ENCODE assay signal across 17 mouse cellular contexts in the genomic region with DNA sequence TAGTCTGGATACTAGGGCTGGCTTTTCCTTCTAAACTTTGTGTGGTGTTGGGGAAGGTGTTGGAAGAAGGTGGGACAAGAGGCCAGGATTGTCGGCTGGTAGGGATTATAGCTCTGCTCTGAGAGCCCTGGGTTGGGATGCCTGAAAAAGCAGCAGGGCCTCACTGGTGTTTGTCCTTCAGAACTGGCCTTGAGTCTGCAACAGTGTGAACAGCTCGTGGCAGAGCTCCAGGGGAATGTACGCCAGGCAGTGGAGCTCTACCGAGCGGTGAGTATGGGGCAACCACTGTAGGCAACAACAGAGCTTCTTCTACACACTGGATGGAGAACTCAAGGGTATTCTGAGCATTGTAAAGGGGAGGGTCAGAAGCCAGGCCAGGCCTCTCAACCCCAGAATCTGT. TPM values are rescaled to one million over a fixed set of nuclear protein-coding genes. Genes with fewer than 3 reads are reported as not detected.
DNase-seq lines count a peak whose midpoint lies in the region; ATAC-seq lines count a peak whose summit lies in the region.
"Had no signal": no experiment of that assay in that cellular context is flagged by ENCODE, and none has a peak within 500 bp of the region (broad histone marks: within the 10 kb centered on the region; RNA-seq: fewer than 3 reads in every experiment).

No protein-coding gene starts in this region.

- no peaks in the 10 kb centered on the region for H3K27me3 ChIP-seq in heart, embryonic 12.5 days (replicated peaks)
- H3K27me3 ChIP-seq: forebrain, embryonic 13.5 days; hindbrain, embryonic 12.5 days; liver, embryonic 12.5 days; lung, embryonic 15.5 days had no signal

- no peak overlapping the region for H3K9ac ChIP-seq in heart, embryonic 12.5 days
- H3K9ac ChIP-seq: forebrain, embryonic 13.5 days; hindbrain, embryonic 12.5 days; liver, embryonic 12.5 days; lung, embryonic 15.5 days had no signal

- peak overlapping the region; percentile 40 for H3K27ac ChIP-seq in heart, embryonic 12.5 days (ENCODE audit: poor library complexity, severe bottlenecking)
- H3K27ac ChIP-seq: forebrain, embryonic 13.5 days; hindbrain, embryonic 12.5 days; limb, embryonic 10.5 days; liver, embryonic 12.5 days; lung, embryonic 15.5 days; stomach, postnatal 0 days had no signal

- no peak overlapping the region for H3K4me3 ChIP-seq in heart, embryonic 12.5 days
- H3K4me3 ChIP-seq: forebrain, embryonic 13.5 days; hindbrain, embryonic 12.5 days; limb, embryonic 10.5 days; liver, embryonic 12.5 days; lung, embryonic 15.5 days; myocyte had no signal

- DNase-seq in kidney, adult 11 months = peak; percentile 22
- DNase-seq in kidney, postnatal 14 days = no peak
- peak; percentile 88 for DNase-seq in adrenal gland, postnatal 10 days
- DNase-seq in heart, postnatal 4 days = peak; percentile 73
- DNase-seq in urinary bladder, adult 2 months (ENCODE audit: low spot score) = no peak
- DNase-seq in layer of hippocampus, postnatal 10 days (ENCODE audit: low spot score in 2 of 2) = no peak
- no peak for DNase-seq in cerebellum, adult 9-11 months
- DNase-seq: cerebellum, adult 2 months; kidney, postnatal 36 days had no signal

- 59% methylated on average over 5 of the region's 5 CpGs for WGBS in heart, embryonic 12.5 days

- peaks cover 20% of the 10 kb centered on the region for H3K4me1 ChIP-seq in heart, embryonic 12.5 days (replicated peaks)

- no peak for ATAC-seq in heart, embryonic 12.5 days (ENCODE audit: insufficient number of reproducible peaks, low FRiP score)
- ATAC-seq: forebrain, embryonic 13.5 days; liver, embryonic 12.5 days had no signal

- H3K4me2 ChIP-seq in heart, embryonic 12.5 days = no peak overlapping the region
- H3K4me2 ChIP-seq: forebrain, embryonic 13.5 days; hindbrain, embryonic 12.5 days; liver, embryonic 12.5 days; lung, embryonic 15.5 days had no signal

- no peaks in the 10 kb centered on the region for H3K9me3 ChIP-seq in heart, embryonic 12.5 days (replicated peaks)
- H3K9me3 ChIP-seq: forebrain, embryonic 13.5 days; hindbrain, embryonic 12.5 days; limb, embryonic 10.5 days; liver, embryonic 12.5 days; lung, embryonic 15.5 days had no signal

- H3K36me3 ChIP-seq in heart, embryonic 12.5 days = peaks cover 64% of the 10 kb centered on the region

RNA-seq across cellular contexts. Expression of gene Jmjd7, which starts 2.9 kb away (rescaled TPM):
- 10 to 100 TPM in 1 of 2 experiments, 1 to 10 TPM in 1; 9.3 to 11.9 TPM for total RNA-seq in adrenal gland, postnatal 10 days (2021)
- 13.1 and 13.3 TPM in 2 replicates for polyA plus RNA-seq in heart, embryonic 12.5 days (2016; fragmentation: Nextera tagmentation; extraction: Ambion mirVana)
- total RNA-seq in heart, postnatal 4 days (2021) = 10 to 100 TPM; 12.2 to 13.6 TPM
- polyA plus RNA-seq in urinary bladder, adult 2 months (2012; rRNA removed) = 5.5 and 6.2 TPM in 2 replicates
- total RNA-seq in layer of hippocampus, postnatal 10 days (2021) = 1 to 10 TPM; 6.7 to 9.5 TPM

RNA-seq across cellular contexts. Expression of gene Gm28042, which starts 3.0 kb away (rescaled TPM):
- 1 to 10 TPM in 1 of 2 experiments, under 1 TPM in 1; 0.69 to 4.7 TPM for total RNA-seq in adrenal gland, postnatal 10 days (2021)
- polyA plus RNA-seq in heart, embryonic 12.5 days (2016; fragmentation: Nextera tagmentation; extraction: Ambion mirVana) = 2.3 and 3.2 TPM in 2 replicates
- 1 to 10 TPM in 1 of 2 experiments, under 1 TPM in 1; 0.43 to 1.6 TPM for total RNA-seq in heart, postnatal 4 days (2021)
- polyA plus RNA-seq in urinary bladder, adult 2 months (2012; rRNA removed) = 3.6 and 3.9 TPM in 2 replicates
- total RNA-seq in layer of hippocampus, postnatal 10 days (2021) = 1 to 10 TPM; 2.2 to 3.1 TPM

RNA-seq across cellular contexts. Expression of gene Pla2g4b, which starts 8.9 kb away (rescaled TPM):
- 1 to 10 TPM; 1.1 to 4.0 TPM for total RNA-seq in adrenal gland, postnatal 10 days (2021)
- 2.3 and 2.5 TPM in 2 replicates for polyA plus RNA-seq in heart, embryonic 12.5 days (2016; fragmentation: Nextera tagmentation; extraction: Ambion mirVana)
- 1 to 10 TPM; 1.9 to 4.0 TPM for total RNA-seq in heart, postnatal 4 days (2021)
- polyA plus RNA-seq in urinary bladder, adult 2 months (2012; rRNA removed) = 4.5 and 4.6 TPM in 2 replicates
- 1 to 10 TPM; 4.4 to 5.1 TPM for total RNA-seq in layer of hippocampus, postnatal 10 days (2021)

RNA-seq across cellular contexts. Expression of gene Mapkbp1, which starts 51.8 kb away (rescaled TPM):
- 10 to 100 TPM; 12.0 to 15.3 TPM for total RNA-seq in adrenal gland, postnatal 10 days (2021)
- 3.3 and 3.8 TPM in 2 replicates for polyA plus RNA-seq in heart, embryonic 12.5 days (2016; fragmentation: Nextera tagmentation; extraction: Ambion mirVana)
- 10 to 100 TPM; 12.6 to 13.6 TPM for total RNA-seq in heart, postnatal 4 days (2021)
- polyA plus RNA-seq in urinary bladder, adult 2 months (2012; rRNA removed) = 15.9 and 19.5 TPM in 2 replicates
- total RNA-seq in layer of hippocampus, postnatal 10 days (2021) = 10 to 100 TPM; 62.7 to 69.3 TPM

Comparison
In these comparisons a context has a peak if more than half of its experiments do, and no peak if none do; other contexts are left out.
1. DNase-seq: peak in kidney, adult 11 months (single experiment), adrenal gland, postnatal 10 days (single experiment) and heart, postnatal 4 days (single experiment); none in kidney, postnatal 14 days (single experiment), urinary bladder, adult 2 months (single experiment), layer of hippocampus, postnatal 10 days (0 of 2) and cerebellum, adult 9-11 months (single experiment).